29 mouse cellular contexts compared by ENCODE assay signal in genomic region chr19:10729889-10730288, GRCm38 (mm10). TPM values are rescaled to one million over a fixed set of nuclear protein-coding genes. Genes with fewer than 3 reads are reported as not detected.
DNase-seq lines count a peak whose midpoint lies in the region; ATAC-seq lines count a peak whose summit lies in the region.
"Had no signal": no experiment of that assay in that cellular context is flagged by ENCODE, and none has a peak within 500 bp of the region (broad histone marks: within the 10 kb centered on the region; RNA-seq: fewer than 3 reads in every experiment).

No protein-coding gene starts in this region.

- DNase-seq in hindbrain, embryonic 14.5 days (ENCODE audit: low spot score): no peak
- peak; percentile 67 for DNase-seq in CD4-positive helper T cell, adult 2 months (ENCODE audit: low read depth, low spot score)
- DNase-seq in layer of hippocampus, adult 8-10 months (ENCODE audit: low spot score in 2 of 2): no peak
- no peak for DNase-seq in right cerebral cortex, postnatal 25 days
- DNase-seq: adrenal gland, postnatal 25 days; cerebellum, adult 9-11 months; gastrocnemius, postnatal 25 days; heart, postnatal 36 days; kidney, adult 2 months; right cerebral cortex, postnatal 4 days; thymus, postnatal 14 days had no signal

- no peaks in the 10 kb centered on the region for H3K9me3 ChIP-seq in hindbrain, embryonic 12.5 days (replicated peaks)
- H3K9me3 ChIP-seq in hindbrain, embryonic 14.5 days (ENCODE audit: control insufficient read depth, low read length): no peaks in the 10 kb centered on the region
- H3K9me3 ChIP-seq in stomach, embryonic 14.5 days (ENCODE audit: control insufficient read depth, low read depth, low read length): no peaks in the 10 kb centered on the region
- H3K9me3 ChIP-seq: forebrain, embryonic 12.5 days; midbrain, embryonic 10.5 days had no signal

- no peaks in the 10 kb centered on the region for H3K4me1 ChIP-seq in hindbrain, embryonic 12.5 days
- no peaks in the 10 kb centered on the region for H3K4me1 ChIP-seq in hindbrain, embryonic 14.5 days (replicated peaks; ENCODE audit: control insufficient read depth, insufficient read depth, low read length)
- H3K4me1 ChIP-seq in stomach, embryonic 14.5 days (ENCODE audit: control insufficient read depth, insufficient read depth, low read length): no peaks in the 10 kb centered on the region
- H3K4me1 ChIP-seq: forebrain, embryonic 12.5 days; midbrain, embryonic 10.5 days had no signal

- 86% methylated on average over 10 of the region's 10 CpGs for WGBS in hindbrain, embryonic 12.5 days
- WGBS in hindbrain, embryonic 14.5 days: 87% methylated on average over 10 of the region's 10 CpGs
- 77% methylated on average over 10 of the region's 10 CpGs for WGBS in stomach, embryonic 14.5 days

- H3K36me3 ChIP-seq in hindbrain, embryonic 12.5 days: no peaks in the 10 kb centered on the region
- H3K36me3 ChIP-seq in hindbrain, embryonic 14.5 days (replicated peaks; ENCODE audit: control insufficient read depth, insufficient read depth): no peaks in the 10 kb centered on the region
- H3K36me3 ChIP-seq in stomach, embryonic 14.5 days (ENCODE audit: control insufficient read depth, insufficient read depth, low read length): no peaks in the 10 kb centered on the region
- H3K36me3 ChIP-seq: forebrain, embryonic 12.5 days; midbrain, embryonic 10.5 days had no signal

- H3K27me3 ChIP-seq in hindbrain, embryonic 12.5 days: no peaks in the 10 kb centered on the region
- H3K27me3 ChIP-seq in hindbrain, embryonic 14.5 days (ENCODE audit: control insufficient read depth, insufficient read depth, low read length): no peaks in the 10 kb centered on the region
- no peaks in the 10 kb centered on the region for H3K27me3 ChIP-seq in stomach, embryonic 14.5 days (ENCODE audit: control insufficient read depth, insufficient read depth, low read length)
- H3K27me3 ChIP-seq: forebrain, embryonic 12.5 days had no signal

- no peak overlapping the region for H3K4me3 ChIP-seq in hindbrain, embryonic 12.5 days
- no peak overlapping the region for H3K4me3 ChIP-seq in hindbrain, embryonic 14.5 days (replicated peaks; ENCODE audit: low read length)
- H3K4me3 ChIP-seq in stomach, embryonic 14.5 days (ENCODE audit: low read depth, low read length): no peak overlapping the region
- H3K4me3 ChIP-seq: forebrain, embryonic 12.5 days; midbrain, embryonic 10.5 days; myocyte had no signal

- no peak overlapping the region for H3K27ac ChIP-seq in hindbrain, embryonic 12.5 days
- H3K27ac ChIP-seq in hindbrain, embryonic 14.5 days: no peak overlapping the region
- peak overlapping the region; percentile 56 for H3K27ac ChIP-seq in stomach, embryonic 14.5 days (ENCODE audit: low read length)
- H3K27ac ChIP-seq: forebrain, embryonic 12.5 days; kidney, postnatal 0 days; midbrain, embryonic 10.5 days had no signal

- H3K9ac ChIP-seq in hindbrain, embryonic 12.5 days: no peak overlapping the region
- no peak overlapping the region for H3K9ac ChIP-seq in hindbrain, embryonic 14.5 days
- no peak overlapping the region for H3K9ac ChIP-seq in stomach, embryonic 14.5 days (replicated peaks; ENCODE audit: low read depth, low read length)
- H3K9ac ChIP-seq: forebrain, embryonic 12.5 days had no signal

- peak; percentile 9; the same call in 1 of the 2 replicates for ATAC-seq in hindbrain, embryonic 12.5 days (ENCODE audit: low FRiP score)
- no peak for ATAC-seq in hindbrain, embryonic 14.5 days (ENCODE audit: low FRiP score)
- peak; percentile 19 for ATAC-seq in activated CD4-positive, CD25-positive, alpha-beta regulatory T cell, adult 4 months
- ATAC-seq in stomach, embryonic 14.5 days (ENCODE audit: insufficient number of reproducible peaks, insufficient read depth, low FRiP score, low read depth): no peak

- no peak overlapping the region for H3K4me2 ChIP-seq in hindbrain, embryonic 12.5 days (replicated peaks)
- H3K4me2 ChIP-seq in hindbrain, embryonic 14.5 days (replicated peaks): no peak overlapping the region
- no peak overlapping the region for H3K4me2 ChIP-seq in stomach, embryonic 14.5 days (replicated peaks; ENCODE audit: low read depth, low read length)
- H3K4me2 ChIP-seq: forebrain, embryonic 12.5 days had no signal

RNA-seq across cellular contexts. Expression of gene Cd5, which starts 8.9 kb away (rescaled TPM):
- polyA plus RNA-seq in hindbrain, embryonic 12.5 days (2016; fragmentation: Nextera tagmentation; extraction: Ambion mirVana): 0.17 and 0.31 TPM in 2 replicates
- 0.31 TPM in 2 replicates for polyA plus RNA-seq in hindbrain, embryonic 14.5 days (2014; fragmentation: Nextera tagmentation; extraction: Ambion mirVana)
- 100 to 1,000 TPM; 406 to 482 TPM for polyA plus RNA-seq in activated CD4-positive, CD25-positive, alpha-beta regulatory T cell, adult 4 months (2017; shearing (Covaris generic))
- 0.77 and 2.1 TPM in 2 replicates for polyA plus RNA-seq in stomach, embryonic 14.5 days (2014; fragmentation: Nextera tagmentation; extraction: Ambion mirVana)
- under 1 TPM in 3 of 4 experiments, not detected in 1; 0.14 to 0.59 (median 0.58) TPM for total RNA-seq in layer of hippocampus, adult 8-10 months (2022)
- total RNA-seq: common myeloid progenitor, adult 5-6 weeks; MEL had no signal
- polyA plus RNA-seq: forebrain, embryonic 12.5 days; limb, embryonic 11.5 days; liver, embryonic 16.5 days; midbrain, embryonic 10.5 days; myocyte had no signal

RNA-seq across cellular contexts. Expression of gene Vps37c, which starts 41.4 kb away (rescaled TPM):
- 36.6 and 37.5 TPM in 2 replicates for polyA plus RNA-seq in hindbrain, embryonic 12.5 days (2016; fragmentation: Nextera tagmentation; extraction: Ambion mirVana)
- polyA plus RNA-seq in hindbrain, embryonic 14.5 days (2014; fragmentation: Nextera tagmentation; extraction: Ambion mirVana): 28.7 and 31.3 TPM in 2 replicates
- 10 to 100 TPM; 11.1 to 13.2 TPM for polyA plus RNA-seq in activated CD4-positive, CD25-positive, alpha-beta regulatory T cell, adult 4 months (2017; shearing (Covaris generic))
- polyA plus RNA-seq in stomach, embryonic 14.5 days (2014; fragmentation: Nextera tagmentation; extraction: Ambion mirVana): 37.5 and 40.4 TPM in 2 replicates
- total RNA-seq in layer of hippocampus, adult 8-10 months (2022): 10 to 100 TPM; 18.0 to 22.6 (median 20.7) TPM

RNA-seq across cellular contexts. Expression of gene Pga5, which starts 52.0 kb away (rescaled TPM):
- not detected in 2 replicates for polyA plus RNA-seq in hindbrain, embryonic 12.5 days (2016; fragmentation: Nextera tagmentation; extraction: Ambion mirVana)
- not detected in 2 replicates for polyA plus RNA-seq in hindbrain, embryonic 14.5 days (2014; fragmentation: Nextera tagmentation; extraction: Ambion mirVana)
- not detected for polyA plus RNA-seq in activated CD4-positive, CD25-positive, alpha-beta regulatory T cell, adult 4 months (2017; shearing (Covaris generic))
- polyA plus RNA-seq in stomach, embryonic 14.5 days (2014; fragmentation: Nextera tagmentation; extraction: Ambion mirVana): 10.2 and 14.1 TPM in 2 replicates
- total RNA-seq in layer of hippocampus, adult 8-10 months (2022): not detected
- total RNA-seq: adrenal gland, postnatal 25 days; common myeloid progenitor, adult 5-6 weeks; gastrocnemius, postnatal 25 days; heart, adult 8-10 months; heart, postnatal 36 days; layer of hippocampus, postnatal 14 days; left cerebral cortex, postnatal 10 days; liver, adult 2 months; MEL had no signal
- polyA plus RNA-seq: forebrain, embryonic 12.5 days; heart, embryonic 14.5 days; limb, embryonic 11.5 days; liver, adult 2 months; lung, embryonic 16.5 days; midbrain, embryonic 10.5 days; neural tube, embryonic 14.5 days had no signal

Comparison
In these comparisons a context has a peak if more than half of its experiments do, and no peak if none do; other contexts are left out.
1. ATAC-seq: peak in hindbrain, embryonic 12.5 days (single experiment) and activated CD4-positive, CD25-positive, alpha-beta regulatory T cell, adult 4 months (single experiment); none in hindbrain, embryonic 14.5 days (single experiment) and stomach, embryonic 14.5 days (single experiment).
2. RNA of gene Cd5, which starts 8.9 kb away (polyA plus RNA-seq): 406 to 482 TPM in activated CD4-positive, CD25-positive, alpha-beta regulatory T cell, adult 4 months; 0.77 to 2.1 TPM in stomach, embryonic 14.5 days, 0.31 TPM in hindbrain, embryonic 14.5 days and 0.17 to 0.31 TPM in hindbrain, embryonic 12.5 days; every median in the first group is over 100 times any median in the second.
3. RNA of gene Pga5, which starts 52.0 kb away (polyA plus RNA-seq): 10.2 to 14.1 TPM in stomach, embryonic 14.5 days; not detected in hindbrain, embryonic 12.5 days, not detected in hindbrain, embryonic 14.5 days and not detected in activated CD4-positive, CD25-positive, alpha-beta regulatory T cell, adult 4 months; every median in the first group is over 10 times any median in the second.